Mouse (Mus musculus) forebrain, embryonic 14.5 days (tissue): ENCODE data around the gene Trim46. TPM values are rescaled to one million over a fixed set of nuclear protein-coding genes. Genes with fewer than 3 reads are reported as not detected.

Experiments
- ATAC-seq: fragments of 200-750 bp; cut with Nextera tagmentation; 2 replicates; pipeline ENCODE4 v1.8.0; 2017; ENCODE audit warnings: mild to moderate bottlenecking, moderate library complexity
- DNase-seq: peaks from one replicate; pipeline ENCODE4 v3.0.0-alpha.2; 2015; ENCODE audit warnings: low spot score
- H3K27ac ChIP-seq: fragments of 300-500 bp; sonication (generic); 2 replicates; pipeline ENCODE4 v1.5.1; 2014; ENCODE audit warnings: low read depth, mild to moderate bottlenecking, control low read depth, low read length, moderate library complexity
- H3K27me3 ChIP-seq: fragments of 300-500 bp; sonication (generic); replicated peaks from 2 replicates; pipeline ENCODE4 v1.6.1; 2014; ENCODE audit warnings: low read length, control low read depth, mixed read lengths; ENCODE audit not compliant: control insufficient read depth, insufficient read depth
- H3K36me3 ChIP-seq: fragments of 300-500 bp; sonication (generic); 2 replicates; pipeline ENCODE4 v1.6.1; 2014; ENCODE audit warnings: low read length, control low read depth; ENCODE audit not compliant: control insufficient read depth, insufficient read depth
- H3K4me1 ChIP-seq: fragments of 300-500 bp; sonication (generic); 2 replicates; pipeline ENCODE4 v1.6.1; 2014; ENCODE audit warnings: antibody characterized with exemption, low read length, control low read depth; ENCODE audit not compliant: control insufficient read depth, insufficient read depth
- H3K4me2 ChIP-seq: fragments of 300-500 bp; sonication (generic); 2 replicates; pipeline ENCODE4 v1.6.1; 2014; ENCODE audit warnings: mild to moderate bottlenecking, control low read depth, low read length
- H3K4me3 ChIP-seq: fragments of 300-500 bp; sonication (generic); 2 replicates; pipeline ENCODE4 v1.5.1; 2014; ENCODE audit warnings: low read depth, low read length, control low read depth
- H3K9ac ChIP-seq: fragments of 300-500 bp; sonication (generic); 2 replicates; pipeline ENCODE4 v1.6.1; 2014; ENCODE audit warnings: mild to moderate bottlenecking, low read length, control low read depth, moderate library complexity
- H3K9me3 ChIP-seq: fragments of 300-500 bp; sonication (generic); replicated peaks from 2 replicates; pipeline ENCODE4 v1.6.1; 2016; ENCODE audit warnings: low read length, control low read depth, mixed read lengths; ENCODE audit not compliant: control insufficient read depth
- WGBS: fragments of 180-500 bp; shearing (Covaris S2); extraction: QIAGEN DNeasy Blood & Tissue Kit; methylation state at CpG from one replicate; pipeline ENCODE4 v1.1.7; 2014; 5-methylcytosine and 5-hydroxymethylcytosine counted together
- polyA plus RNA-seq: library from polyadenylated mRNA; unstranded; fragments of >200 nt; fragmentation: Nextera tagmentation; extraction: Ambion mirVana; gene quantifications from 2 replicates; pipeline ENCODE4 v1.2.1, GENCODE M21; 2014

Gene Trim46
- polyA plus RNA-seq, 1 experiment from 2014 or later, result 34.0 TPM

DNA sequence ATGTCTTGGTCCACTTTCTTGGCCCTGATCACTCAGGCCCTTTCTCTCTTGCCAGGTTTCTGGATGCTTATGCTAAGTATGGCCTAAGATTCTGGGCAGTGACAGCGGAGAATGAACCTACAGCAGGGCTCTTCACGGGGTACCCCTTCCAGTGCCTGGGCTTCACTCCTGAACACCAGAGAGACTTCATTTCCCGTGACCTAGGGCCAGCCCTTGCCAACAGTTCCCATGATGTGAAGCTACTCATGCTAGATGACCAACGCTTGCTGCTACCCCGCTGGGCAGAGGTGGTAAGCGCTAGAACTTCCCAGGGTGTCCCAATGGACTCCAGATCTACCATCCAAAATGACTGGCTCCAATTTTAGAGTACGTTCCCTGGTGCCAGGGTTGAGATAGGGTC lies 40.0 kb downstream of the Trim46 start:
- DNase-seq (no peak), ATAC-seq (no peak)
- H3K9me3 ChIP-seq, result no peaks in the 10 kb centered on the region
- H3K27ac ChIP-seq, result no peak overlapping the region
- 91% methylated on average over 7 of the region's 7 CpGs for WGBS
- peaks cover 4% of the 10 kb centered on the region for H3K4me1 ChIP-seq
- H3K9ac ChIP-seq, result no peak overlapping the region
- peaks cover 62% of the 10 kb centered on the region for H3K36me3 ChIP-seq
- H3K27me3 ChIP-seq, result no peaks in the 10 kb centered on the region
- no peak overlapping the region for H3K4me2 ChIP-seq
- H3K4me3 ChIP-seq, result no peak overlapping the region

DNA sequence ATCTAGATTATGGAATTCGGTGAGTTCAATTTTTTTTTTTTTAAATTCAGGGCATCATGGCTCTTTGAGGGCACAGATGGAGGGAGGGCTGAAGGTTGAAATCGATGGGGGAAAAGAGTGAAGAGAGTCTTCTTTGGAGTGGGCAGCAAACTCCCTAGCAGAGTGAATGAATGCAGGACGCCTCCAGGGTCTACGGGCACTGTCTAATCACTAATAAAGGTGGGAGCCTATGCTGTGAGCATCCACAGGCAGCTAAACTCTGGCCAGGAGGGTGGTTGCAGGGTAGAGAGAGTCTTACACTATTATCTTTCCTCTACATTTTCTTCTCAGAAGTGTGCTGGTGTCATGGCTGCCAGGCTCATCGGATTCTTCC lies 43.0 kb downstream of the Trim46 start:
- H3K9me3 ChIP-seq, result no peaks in the 10 kb centered on the region
- peak overlapping the region; percentile 43 for H3K4me3 ChIP-seq
- H3K9ac ChIP-seq, result peak overlapping the region; percentile 53
- H3K27me3 ChIP-seq, result no peaks in the 10 kb centered on the region
- ATAC-seq (peak; percentile 26; the same call in 1 of the 2 replicates), DNase-seq (no peak)
- H3K4me2 ChIP-seq, result peak overlapping the region; percentile 61
- H3K4me1 ChIP-seq, result peaks cover 4% of the 10 kb centered on the region
- H3K36me3 ChIP-seq, result peaks cover 34% of the 10 kb centered on the region
- no peak overlapping the region for H3K27ac ChIP-seq
- 37% methylated on average over 5 of the region's 5 CpGs for WGBS

DNA sequence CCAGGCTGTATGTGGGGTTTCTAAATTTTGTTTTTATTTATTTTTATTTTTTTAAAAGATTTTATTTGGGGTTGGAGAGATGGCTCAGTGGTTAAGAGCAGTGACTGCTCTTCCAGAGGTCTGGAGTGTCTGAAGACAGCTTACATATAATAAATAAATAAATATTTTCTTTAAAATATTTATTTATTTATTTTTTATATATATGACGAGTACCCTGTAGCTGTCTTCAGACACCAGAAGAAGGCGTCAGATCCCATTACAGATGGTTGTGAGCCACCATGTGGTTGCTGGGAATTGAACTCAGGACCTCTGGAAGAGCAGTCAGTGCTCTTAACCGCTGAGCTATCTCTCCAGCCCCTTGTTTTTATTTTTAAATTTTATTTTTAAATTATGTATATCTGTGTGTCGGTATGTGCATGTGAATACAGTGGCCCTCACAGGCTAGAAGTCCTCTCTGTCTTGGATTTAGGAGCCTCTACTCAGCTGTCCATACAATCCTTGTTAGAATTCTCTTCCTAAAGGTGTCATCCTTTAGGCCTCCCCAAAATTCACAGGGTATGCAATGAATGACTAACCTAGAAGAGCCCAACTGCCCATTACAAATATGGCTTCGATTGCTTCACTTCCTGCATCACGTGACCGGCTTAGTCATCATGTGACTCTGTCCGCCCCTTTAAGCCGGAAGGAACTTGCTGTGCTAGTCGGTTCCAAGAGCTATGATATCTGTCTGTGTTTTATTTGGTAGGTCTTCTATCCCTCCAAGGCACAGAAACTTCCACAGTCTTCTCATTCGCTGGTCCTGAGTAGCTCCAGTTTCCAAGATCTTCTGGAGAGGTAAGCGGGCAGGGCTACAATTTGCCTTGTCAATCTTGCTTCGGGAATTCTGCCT lies 43.6 kb downstream of the Trim46 start, which contains the start of gene Gba:
Gene Gba, plus strand, starts transcription at position 676 of the 889 bp plus-strand sequence.
- WGBS, result 28% methylated on average over 13 of the region's 13 CpGs
- no peak within 1 kb of the TSS for H3K27ac ChIP-seq

DNA sequence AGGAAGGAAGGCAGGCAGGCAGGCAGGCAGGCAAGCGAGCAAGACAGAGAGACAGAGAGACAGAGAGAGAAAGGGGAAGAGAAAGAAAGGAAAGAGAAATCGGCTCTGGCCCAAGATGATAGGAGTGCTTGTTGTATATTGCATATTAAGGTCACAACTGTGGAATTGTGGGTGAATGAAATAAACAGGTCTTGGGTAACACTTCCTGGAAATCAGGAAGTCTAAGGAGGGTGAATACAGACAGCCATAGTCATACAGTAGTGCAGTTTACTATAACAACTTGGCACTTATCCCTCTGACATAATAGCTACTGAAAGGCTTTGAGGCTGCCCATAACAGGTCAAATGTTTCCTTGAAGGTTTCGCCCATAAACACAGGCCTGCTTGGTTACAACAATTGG lies 46.3 kb downstream of the Trim46 start:
- Histone ChIP-seq H3K4me2 (no peak overlapping the region), H3K4me3 (no peak overlapping the region)
- 84% methylated on average over 3 of the region's 3 CpGs for WGBS

More for the DNA sequence above, 43.6 kb downstream of the Trim46 start, which contains the start of gene Gba:
- Histone ChIP-seq H3K9ac (peak within 1 kb of the TSS; percentile 53), H3K4me2 (peak within 1 kb of the TSS; percentile 61), H3K4me3 (peak within 1 kb of the TSS; percentile 43), H3K4me1 (peaks cover 4% of the 10 kb centered on the region), H3K27me3 (no peaks in the 10 kb centered on the region), H3K9me3 (no peaks in the 10 kb centered on the region), H3K36me3 (peaks cover 28% of the 10 kb centered on the region)
- peak; percentile 96 for DNase-seq
- peak; percentile 92 for ATAC-seq

DNA sequence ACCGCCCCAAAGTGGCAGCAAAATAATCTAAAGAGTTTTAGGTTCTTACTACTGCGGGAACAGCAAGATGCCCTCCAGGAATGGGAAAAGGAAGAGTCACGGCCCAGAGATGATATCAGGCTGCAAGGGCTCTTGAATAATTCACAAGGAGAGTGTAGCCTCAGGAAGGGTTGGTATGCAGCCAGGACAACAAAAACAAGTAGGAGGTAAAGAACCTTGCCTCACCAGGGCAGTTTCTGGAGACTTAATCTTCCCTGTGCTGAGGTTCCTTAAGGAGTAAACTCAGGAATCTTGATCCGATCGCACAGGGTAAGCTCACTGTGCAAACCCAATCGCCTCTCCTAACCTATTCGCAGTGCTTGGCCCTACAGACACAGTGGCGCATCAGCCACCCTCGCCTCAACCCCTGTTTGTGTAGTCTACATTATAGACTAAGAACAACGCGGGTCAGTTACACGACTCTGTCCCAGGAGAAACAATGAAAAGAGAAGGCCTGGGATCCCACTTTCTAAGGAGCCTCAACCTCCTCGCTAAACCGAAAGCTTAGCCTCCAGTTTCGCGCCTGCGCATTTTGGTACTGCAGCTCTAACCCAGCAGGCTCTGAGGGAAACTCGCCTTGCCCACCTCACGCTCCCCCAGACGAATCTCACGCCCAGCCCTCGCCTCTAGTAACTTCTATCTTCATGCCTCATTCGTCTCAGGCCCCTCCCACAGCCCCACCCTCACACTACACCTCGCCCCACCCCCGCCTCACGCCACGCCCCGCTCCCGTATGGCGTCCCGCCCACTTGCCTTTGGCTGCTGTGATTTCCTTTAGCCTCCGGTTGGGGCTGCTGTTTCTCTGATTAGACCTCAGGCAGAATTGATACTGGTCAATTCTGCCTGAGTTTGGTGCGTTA lies 49.9 kb downstream of the Trim46 start:
- ATAC-seq (peak; percentile 97), DNase-seq (peak; percentile 95)
- H3K27me3 ChIP-seq, result no peaks in the 10 kb centered on the region
- H3K4me1 ChIP-seq, result peaks cover 5% of the 10 kb centered on the region
- H3K27ac ChIP-seq, result peak overlapping the region; percentile 60
- peak overlapping the region; percentile 34 for H3K4me3 ChIP-seq
- H3K4me2 ChIP-seq, result peak overlapping the region; percentile 67
- H3K9ac ChIP-seq, result peak overlapping the region; percentile 66
- H3K9me3 ChIP-seq, result no peaks in the 10 kb centered on the region
- H3K36me3 ChIP-seq, result no peaks in the 10 kb centered on the region
- WGBS, result 6% methylated on average over 33 of the region's 33 CpGs

More for the DNA sequence above, 46.3 kb downstream of the Trim46 start:
- Histone ChIP-seq H3K36me3 (peaks cover 2% of the 10 kb centered on the region), H3K4me1 (peaks cover 9% of the 10 kb centered on the region), H3K27ac (no peak overlapping the region), H3K27me3 (no peaks in the 10 kb centered on the region), H3K9ac (no peak overlapping the region), H3K9me3 (no peaks in the 10 kb centered on the region)
- ATAC-seq (no peak), DNase-seq (no peak)

DNA sequence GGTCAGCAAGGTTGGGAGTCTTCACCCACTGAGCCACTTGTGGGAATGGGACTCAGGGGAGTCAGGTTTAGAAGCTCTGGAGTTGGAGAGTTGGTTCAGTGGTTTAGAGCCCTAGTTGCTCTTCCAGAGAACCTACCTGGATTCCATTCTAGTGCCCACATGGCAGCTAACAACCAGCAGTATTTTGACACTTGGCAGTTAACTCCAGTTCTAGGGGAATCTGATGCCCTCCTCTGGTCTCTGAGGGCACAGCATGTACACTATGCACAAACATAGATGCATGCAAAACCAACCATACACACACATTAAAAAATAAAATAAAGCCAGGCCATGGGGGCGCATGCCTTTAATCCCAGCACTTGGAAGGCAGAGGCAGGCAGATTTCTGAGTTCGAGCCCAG lies 52.3 kb downstream of the Trim46 start:
- no peaks in the 10 kb centered on the region for H3K36me3 ChIP-seq
- ATAC-seq (no peak), DNase-seq (no peak)
- no peak overlapping the region for H3K9ac ChIP-seq
- no peak overlapping the region for H3K4me3 ChIP-seq
- no peak overlapping the region for H3K27ac ChIP-seq
- H3K4me1 ChIP-seq, result peaks cover 5% of the 10 kb centered on the region
- H3K27me3 ChIP-seq, result no peaks in the 10 kb centered on the region
- 90% methylated on average over 2 of the region's 2 CpGs for WGBS
- no peak overlapping the region for H3K4me2 ChIP-seq
- H3K9me3 ChIP-seq, result no peaks in the 10 kb centered on the region

DNA sequence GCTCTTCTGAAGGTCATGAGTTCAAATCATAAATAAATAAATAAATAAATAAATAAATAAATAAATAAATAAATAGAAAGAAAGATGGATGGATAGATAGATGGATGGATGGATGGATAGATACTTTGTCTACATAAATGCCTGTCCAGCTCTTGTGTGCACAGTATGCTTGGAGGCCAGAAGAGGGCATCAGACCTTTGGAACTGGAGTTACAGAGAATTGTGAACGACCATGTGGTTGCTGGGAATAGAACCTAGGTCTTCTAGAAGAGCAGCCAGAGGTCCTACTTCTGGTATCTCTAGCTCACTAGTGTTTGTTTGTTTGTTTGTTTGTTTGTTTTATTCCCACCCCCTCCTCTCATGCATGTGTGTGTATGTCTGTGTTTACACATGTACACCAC lies 52.8 kb downstream of the Trim46 start:
- H3K4me1 ChIP-seq, result peaks cover 5% of the 10 kb centered on the region
- 68% methylated on average over 1 of the region's 1 CpGs for WGBS
- no peak overlapping the region for H3K27ac ChIP-seq
- ATAC-seq, result no peak
- no peak for DNase-seq
- peaks cover 5% of the 10 kb centered on the region; the same call in 1 of the 2 replicates for H3K36me3 ChIP-seq
- H3K9ac ChIP-seq, result no peak overlapping the region
- H3K9me3 ChIP-seq, result no peaks in the 10 kb centered on the region
- no peak overlapping the region for H3K4me2 ChIP-seq
- no peaks in the 10 kb centered on the region for H3K27me3 ChIP-seq
- no peak overlapping the region for H3K4me3 ChIP-seq

DNA sequence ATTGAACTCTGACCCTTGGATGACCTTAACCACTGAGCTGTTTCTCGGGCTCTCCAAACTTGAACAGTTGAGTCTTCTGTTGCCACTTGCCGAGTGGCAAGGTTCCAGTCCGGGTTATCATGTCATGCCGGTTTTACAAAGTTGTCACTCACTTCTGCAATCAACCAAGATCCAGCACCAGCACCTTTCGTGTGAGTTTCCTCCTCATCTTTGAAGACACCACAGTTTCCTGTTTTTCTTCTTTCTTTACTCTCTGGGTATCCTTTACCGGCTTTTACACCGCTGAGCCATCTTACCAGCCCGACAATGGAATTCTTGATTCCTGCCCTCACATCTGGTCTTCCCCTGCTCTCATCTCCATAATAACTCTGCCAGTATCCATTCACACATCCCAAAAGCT lies 55.7 kb downstream of the Trim46 start:
- Histone ChIP-seq H3K27me3 (no peaks in the 10 kb centered on the region), H3K36me3 (peaks cover 8% of the 10 kb centered on the region; the same call in 1 of the 2 replicates), H3K4me2 (no peak overlapping the region), H3K9me3 (no peaks in the 10 kb centered on the region), H3K4me1 (no peaks in the 10 kb centered on the region), H3K9ac (no peak overlapping the region), H3K4me3 (no peak overlapping the region), H3K27ac (no peak overlapping the region)
- no peak for ATAC-seq
- 94% methylated on average over 8 of the region's 8 CpGs for WGBS
- DNase-seq, result no peak
